ENCODE assay signal across 13 mouse cellular contexts in genomic region chr11:61503933-61504332, GRCm38 (mm10). TPM values are rescaled to one million over a fixed set of nuclear protein-coding genes. Genes with fewer than 3 reads are reported as not detected.
A peak's percentile ranks its signal among the peaks of the same experiment; 100 is the strongest.
DNase-seq lines count a peak whose midpoint lies in the region; ATAC-seq and TF ChIP-seq lines count a peak whose summit lies in the region.
"Had no signal": no experiment of that assay in that cellular context is flagged by ENCODE, and none has a peak within 500 bp of the region (broad histone marks: within the 10 kb centered on the region; RNA-seq: fewer than 3 reads in every experiment).

No protein-coding gene starts in this region.

- TF ChIP-seq CTCF in layer of hippocampus, adult 2 months (conservative IDR thresholded peaks at IDR 0.05), result no peak

- peak overlapping the region; percentile 99 for H3K27ac ChIP-seq in layer of hippocampus, adult 2 months
- H3K27ac ChIP-seq in forebrain, embryonic 13.5 days, result 0 out of 2 replicates have a peak overlapping the region, but pooled peaks have one; percentile 72
- peak overlapping the region; percentile 95 for H3K27ac ChIP-seq in limb, embryonic 10.5 days
- peak overlapping the region; percentile 90 for H3K27ac ChIP-seq in neural tube, embryonic 14.5 days (ENCODE audit: low read depth, low read length)
- no peak overlapping the region for H3K27ac ChIP-seq in heart, embryonic 12.5 days (ENCODE audit: poor library complexity, severe bottlenecking)

- intact Hi-C loops in gastrocnemius, postnatal 14 days (cut with DNase I; ENCODE audit: low total_unique reads), result loop anchor here (5.0 kb wide), 2 partner anchors 87 to 152 kb away; no protein-coding TSS in a partner anchor

- no peak for DNase-seq in layer of hippocampus, adult 2 months (ENCODE audit: low spot score in 2 of 2)
- DNase-seq in layer of hippocampus, postnatal 25 days (ENCODE audit: extremely low spot score in 1 of 2, low spot score in 1 of 2), result no peak
- DNase-seq in limb, embryonic 10.5 days (ENCODE audit: low spot score), result no peak
- DNase-seq in gastrocnemius, postnatal 14 days, result no peak
- DNase-seq: adrenal gland, postnatal 25 days; liver, postnatal 0 days; retina, postnatal 1 day; thymus, postnatal 36 days had no signal

- 0 out of 2 replicates have a peak, but pooled peaks cover 3% of the 10 kb centered on the region for H3K36me3 ChIP-seq in forebrain, embryonic 13.5 days (ENCODE audit: poor library complexity, severe bottlenecking)
- H3K36me3 ChIP-seq in limb, embryonic 10.5 days, result peaks cover 7% of the 10 kb centered on the region; the same call in 1 of the 2 replicates
- no peaks in the 10 kb centered on the region for H3K36me3 ChIP-seq in neural tube, embryonic 14.5 days (ENCODE audit: control insufficient read depth, insufficient read depth, low read length)
- H3K36me3 ChIP-seq in heart, embryonic 12.5 days, result no peaks in the 10 kb centered on the region; the same call in 1 of the 2 replicates

- no peak overlapping the region for H3K9ac ChIP-seq in forebrain, embryonic 13.5 days
- H3K9ac ChIP-seq in neural tube, embryonic 14.5 days (replicated peaks; ENCODE audit: low read depth, low read length), result no peak overlapping the region; the same call in 1 of the 2 replicates
- H3K9ac ChIP-seq in heart, embryonic 12.5 days, result no peak overlapping the region

- 79% methylated on average over 8 of the region's 8 CpGs for WGBS in forebrain, embryonic 13.5 days
- WGBS in limb, embryonic 10.5 days, result 73% methylated on average over 8 of the region's 8 CpGs
- WGBS in neural tube, embryonic 14.5 days, result 69% methylated on average over 8 of the region's 8 CpGs
- 74% methylated on average over 8 of the region's 8 CpGs for WGBS in heart, embryonic 12.5 days

- H3K9me3 ChIP-seq in forebrain, embryonic 13.5 days (replicated peaks), result no peaks in the 10 kb centered on the region
- H3K9me3 ChIP-seq in limb, embryonic 10.5 days (replicated peaks), result no peaks in the 10 kb centered on the region
- H3K9me3 ChIP-seq in neural tube, embryonic 14.5 days (ENCODE audit: control insufficient read depth, low read length), result no peaks in the 10 kb centered on the region
- no peaks in the 10 kb centered on the region for H3K9me3 ChIP-seq in heart, embryonic 12.5 days (replicated peaks)

- H3K4me1 ChIP-seq in forebrain, embryonic 13.5 days, result peaks cover 20% of the 10 kb centered on the region
- H3K4me1 ChIP-seq in limb, embryonic 10.5 days, result peaks cover 28% of the 10 kb centered on the region
- H3K4me1 ChIP-seq in neural tube, embryonic 14.5 days (ENCODE audit: control insufficient read depth, insufficient read depth, low read length), result peaks cover 7% of the 10 kb centered on the region
- peaks cover 18% of the 10 kb centered on the region for H3K4me1 ChIP-seq in heart, embryonic 12.5 days (replicated peaks)

- no peak for ATAC-seq in forebrain, embryonic 13.5 days
- ATAC-seq in neural tube, embryonic 14.5 days (ENCODE audit: low read depth), result no peak
- no peak for ATAC-seq in heart, embryonic 12.5 days (ENCODE audit: insufficient number of reproducible peaks, low FRiP score)

- no peak overlapping the region for H3K4me3 ChIP-seq in layer of hippocampus, adult 2 months
- H3K4me3 ChIP-seq in forebrain, embryonic 13.5 days, result peak overlapping the region; percentile 66; the same call in 1 of the 2 replicates
- H3K4me3 ChIP-seq in limb, embryonic 10.5 days, result no peak overlapping the region
- H3K4me3 ChIP-seq in neural tube, embryonic 14.5 days (ENCODE audit: low read depth, low read length), result peak overlapping the region; percentile 58; the same call in 1 of the 2 replicates
- H3K4me3 ChIP-seq in heart, embryonic 12.5 days, result no peak overlapping the region

- peak overlapping the region; percentile 74; the same call in 1 of the 2 replicates for H3K4me2 ChIP-seq in forebrain, embryonic 13.5 days
- H3K4me2 ChIP-seq in neural tube, embryonic 14.5 days (ENCODE audit: low read depth, low read length), result no peak overlapping the region; the same call in 1 of the 2 replicates
- H3K4me2 ChIP-seq in heart, embryonic 12.5 days, result no peak overlapping the region

- no peaks in the 10 kb centered on the region for H3K27me3 ChIP-seq in forebrain, embryonic 13.5 days
- H3K27me3 ChIP-seq in limb, embryonic 10.5 days (ENCODE audit: low read depth, poor library complexity, severe bottlenecking), result no peaks in the 10 kb centered on the region
- H3K27me3 ChIP-seq in neural tube, embryonic 14.5 days (ENCODE audit: control insufficient read depth, insufficient read depth, low read length), result no peaks in the 10 kb centered on the region
- H3K27me3 ChIP-seq in heart, embryonic 12.5 days (replicated peaks), result no peaks in the 10 kb centered on the region

RNA-seq across cellular contexts. Expression of gene B9d1, which starts 1.0 kb away (rescaled TPM):
- 10 to 100 TPM; 47.4 to 47.9 TPM for total RNA-seq in layer of hippocampus, adult 2 months (2021)
- total RNA-seq in layer of hippocampus, postnatal 25 days (2021), result 10 to 100 TPM; 43.3 to 45.9 TPM
- polyA plus RNA-seq in forebrain, embryonic 13.5 days (2015; fragmentation: Nextera tagmentation; extraction: Ambion mirVana), result 43.4 and 48.2 TPM in 2 replicates
- polyA plus RNA-seq in limb, embryonic 10.5 days (2016; fragmentation: Nextera tagmentation; extraction: Ambion mirVana), result 45.3 and 46.7 TPM in 2 replicates
- 35.6 and 36.9 TPM in 2 replicates for polyA plus RNA-seq in neural tube, embryonic 14.5 days (2014; fragmentation: Nextera tagmentation; extraction: Ambion mirVana)
- total RNA-seq in gastrocnemius, postnatal 14 days (2021), result 1 to 10 TPM; 7.6 to 7.9 TPM
- polyA plus RNA-seq in heart, embryonic 12.5 days (2016; fragmentation: Nextera tagmentation; extraction: Ambion mirVana), result 9.0 and 11.0 TPM in 2 replicates

RNA-seq across cellular contexts. Expression of gene Mapk7, which starts 9.7 kb away (rescaled TPM):
- 10 to 100 TPM; 26.2 to 28.5 TPM for total RNA-seq in layer of hippocampus, adult 2 months (2021)
- 10 to 100 TPM; 26.3 to 31.3 TPM for total RNA-seq in layer of hippocampus, postnatal 25 days (2021)
- polyA plus RNA-seq in forebrain, embryonic 13.5 days (2015; fragmentation: Nextera tagmentation; extraction: Ambion mirVana), result 91.2 and 96.8 TPM in 2 replicates
- polyA plus RNA-seq in limb, embryonic 10.5 days (2016; fragmentation: Nextera tagmentation; extraction: Ambion mirVana), result 87.2 and 94.7 TPM in 2 replicates
- polyA plus RNA-seq in neural tube, embryonic 14.5 days (2014; fragmentation: Nextera tagmentation; extraction: Ambion mirVana), result 52.8 and 65.7 TPM in 2 replicates
- 1 to 10 TPM; 5.9 TPM for total RNA-seq in gastrocnemius, postnatal 14 days (2021)
- 33.9 and 35.3 TPM in 2 replicates for polyA plus RNA-seq in heart, embryonic 12.5 days (2016; fragmentation: Nextera tagmentation; extraction: Ambion mirVana)

RNA-seq across cellular contexts. Expression of gene Mfap4, which starts 18.7 kb away (rescaled TPM):
- 1 to 10 TPM; 4.8 to 5.0 TPM for total RNA-seq in layer of hippocampus, adult 2 months (2021)
- total RNA-seq in layer of hippocampus, postnatal 25 days (2021), result 1 to 10 TPM; 5.7 to 6.3 TPM
- polyA plus RNA-seq in forebrain, embryonic 13.5 days (2015; fragmentation: Nextera tagmentation; extraction: Ambion mirVana), result 56.9 and 57.1 TPM in 2 replicates
- 124 and 208 TPM in 2 replicates for polyA plus RNA-seq in limb, embryonic 10.5 days (2016; fragmentation: Nextera tagmentation; extraction: Ambion mirVana)
- polyA plus RNA-seq in neural tube, embryonic 14.5 days (2014; fragmentation: Nextera tagmentation; extraction: Ambion mirVana), result 6.1 and 52.7 TPM in 2 replicates
- total RNA-seq in gastrocnemius, postnatal 14 days (2021), result 100 to 1,000 TPM; 142 to 192 TPM
- 72.4 and 76.0 TPM in 2 replicates for polyA plus RNA-seq in heart, embryonic 12.5 days (2016; fragmentation: Nextera tagmentation; extraction: Ambion mirVana)
- total RNA-seq: CH12.LX had no signal

RNA-seq across cellular contexts. Expression of gene Rnf112, which starts 50.0 kb away (rescaled TPM):
- 100 to 1,000 TPM; 543 to 554 TPM for total RNA-seq in layer of hippocampus, adult 2 months (2021)
- 100 to 1,000 TPM; 440 to 506 TPM for total RNA-seq in layer of hippocampus, postnatal 25 days (2021)
- 10.1 and 12.2 TPM in 2 replicates for polyA plus RNA-seq in forebrain, embryonic 13.5 days (2015; fragmentation: Nextera tagmentation; extraction: Ambion mirVana)
- polyA plus RNA-seq in limb, embryonic 10.5 days (2016; fragmentation: Nextera tagmentation; extraction: Ambion mirVana), result 0.10 and 0.23 TPM in 2 replicates
- 7.2 and 9.3 TPM in 2 replicates for polyA plus RNA-seq in neural tube, embryonic 14.5 days (2014; fragmentation: Nextera tagmentation; extraction: Ambion mirVana)
- 1 to 10 TPM in 1 of 2 experiments, under 1 TPM in 1; 0.86 to 1.1 TPM for total RNA-seq in gastrocnemius, postnatal 14 days (2021)
- polyA plus RNA-seq in heart, embryonic 12.5 days (2016; fragmentation: Nextera tagmentation; extraction: Ambion mirVana), result 0.17 and 0.42 TPM in 2 replicates
- total RNA-seq: CH12.LX; heart, postnatal 36 days had no signal

Comparison
In these comparisons a context has a peak if more than half of its experiments do, and no peak if none do; other contexts are left out.
1. H3K4me3 ChIP-seq: peak in forebrain, embryonic 13.5 days (single experiment) and neural tube, embryonic 14.5 days (single experiment); none in layer of hippocampus, adult 2 months (single experiment), limb, embryonic 10.5 days (single experiment) and heart, embryonic 12.5 days (single experiment).